Mouse (Mus musculus): Measurements from ENCODE around the gene Etnk2. TPM values are rescaled to one million over a fixed set of nuclear protein-coding genes. Genes with fewer than 3 reads are reported as not detected.
A peak's percentile ranks its signal among the peaks of the same experiment; 100 is the strongest.

The Etnk2 gene
- total RNA-seq, 2 experiments from 2014 or later: 8.1 to 12.1 TPM

DNA sequence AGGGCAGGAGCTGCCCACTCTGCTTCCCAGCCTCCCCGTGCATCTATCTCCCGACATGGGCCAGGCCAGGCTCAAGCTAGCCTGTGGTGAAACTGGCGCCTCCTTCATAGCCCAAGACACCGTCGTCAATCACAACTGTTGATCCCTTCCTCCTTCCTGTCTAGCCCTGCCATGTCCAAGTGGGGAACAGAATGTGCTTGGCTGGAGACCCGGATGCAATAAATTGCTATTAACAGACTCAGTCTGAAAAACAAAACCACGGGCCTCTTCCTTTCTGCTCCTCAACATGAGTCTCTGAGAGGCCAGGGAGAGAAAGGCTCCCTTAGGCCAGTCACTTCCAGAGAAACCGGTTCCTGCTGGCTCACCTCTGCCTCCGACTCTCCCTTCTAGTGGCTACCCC lies 49.6 kb downstream of the Etnk2 start:
- DNase-seq (ENCODE audit: low spot score in 2 of 2): no peak

DNA sequence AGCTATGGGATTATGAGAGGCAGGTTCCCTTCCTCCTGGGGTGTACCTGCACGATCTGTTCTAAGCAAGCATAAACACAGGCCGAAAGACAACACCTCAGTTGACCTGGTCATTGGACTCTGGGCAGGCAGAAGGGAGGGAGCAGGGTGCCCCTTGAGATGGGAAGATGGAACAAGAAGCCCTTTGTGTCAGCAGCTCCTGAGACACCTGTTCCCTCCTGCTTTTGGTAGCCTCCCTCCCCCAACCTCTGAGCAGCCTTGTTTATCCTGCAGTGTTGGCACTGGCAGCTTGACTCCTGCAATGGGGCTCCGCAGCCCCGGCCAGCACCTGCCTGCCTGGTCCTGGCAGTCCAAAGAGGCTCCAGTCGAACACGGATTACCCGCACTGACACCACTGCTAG lies 51.7 kb downstream of the Etnk2 start:
- DNase-seq (ENCODE audit: low spot score in 2 of 2): no peak

- no peak for DNase-seq (ENCODE audit: low spot score in 2 of 2)
These were observed 52.1 kb downstream of the Etnk2 start for GRCm38 (mm10) chr1:133415505-133415904.

- DNase-seq (ENCODE audit: low spot score in 2 of 2): no peak
These were observed 53.1 kb downstream of the Etnk2 start for GRCm38 (mm10) chr1:133416472-133416871.

- no peak for DNase-seq (ENCODE audit: low spot score in 2 of 2)
These were observed 53.7 kb downstream of the Etnk2 start for GRCm38 (mm10) chr1:133417113-133417512.

- no peak for DNase-seq (ENCODE audit: low spot score in 2 of 2)
These were observed 54.2 kb downstream of the Etnk2 start for GRCm38 (mm10) chr1:133417539-133417938.

DNA sequence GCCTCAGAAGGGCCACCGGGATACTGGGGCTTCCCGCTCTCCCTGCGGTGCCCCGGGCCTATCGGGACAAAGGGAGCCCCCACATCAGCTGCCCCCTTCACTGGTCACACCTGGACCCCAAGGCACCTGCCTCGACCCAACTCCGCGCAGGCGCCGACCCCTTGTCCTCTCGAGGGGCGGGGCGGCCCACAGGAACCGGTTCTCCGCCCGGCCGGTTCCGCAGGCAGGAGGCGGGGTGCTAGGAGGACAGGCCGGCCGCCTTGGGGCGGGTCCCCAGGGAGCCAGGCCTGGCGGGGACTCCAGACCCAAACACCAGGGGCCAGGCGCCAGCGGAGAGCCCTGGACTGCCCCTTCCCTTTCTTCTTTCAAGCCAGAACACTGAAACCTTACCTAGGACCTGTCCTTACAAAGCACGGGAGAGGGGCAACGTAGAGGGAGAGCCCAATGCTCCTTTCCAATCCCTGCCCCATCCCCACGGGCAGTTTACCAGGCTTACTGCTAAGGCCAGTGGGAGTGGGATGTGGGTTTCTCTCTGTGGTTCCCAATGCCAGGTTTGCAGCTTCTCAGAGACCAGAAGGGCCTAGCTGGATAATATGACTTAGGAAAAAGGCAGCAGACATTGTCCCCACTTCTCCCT lies 54.9 kb downstream of the Etnk2 start:
- peak; percentile 58 to 72 for DNase-seq (ENCODE audit: low spot score in 2 of 2)

GRCm38 (mm10) chr1:133419178-133419834 lies 55.9 kb downstream of the Etnk2 start:
- no peak for DNase-seq (ENCODE audit: low spot score in 2 of 2)

DNA sequence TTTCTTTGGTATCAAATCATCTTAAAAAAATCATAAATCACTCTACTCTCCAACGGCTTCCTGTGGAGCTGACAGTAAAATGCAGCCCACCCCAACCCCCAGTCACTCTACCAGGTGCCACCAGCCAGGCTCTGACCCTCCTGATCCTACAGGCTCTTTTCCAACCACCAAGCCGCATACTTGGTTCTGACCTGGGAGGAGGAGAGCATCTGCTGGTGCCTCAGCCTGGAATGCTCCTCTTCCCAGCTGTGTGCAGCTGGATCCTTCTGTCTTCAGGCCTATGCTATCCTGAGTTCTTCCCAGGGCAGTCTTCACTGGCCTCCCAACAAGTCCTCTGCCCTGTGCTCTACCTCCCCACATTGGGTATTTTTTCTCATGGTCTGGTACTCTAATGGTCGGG lies 57.1 kb downstream of the Etnk2 start:
- DNase-seq (ENCODE audit: low spot score in 2 of 2): no peak

DNA sequence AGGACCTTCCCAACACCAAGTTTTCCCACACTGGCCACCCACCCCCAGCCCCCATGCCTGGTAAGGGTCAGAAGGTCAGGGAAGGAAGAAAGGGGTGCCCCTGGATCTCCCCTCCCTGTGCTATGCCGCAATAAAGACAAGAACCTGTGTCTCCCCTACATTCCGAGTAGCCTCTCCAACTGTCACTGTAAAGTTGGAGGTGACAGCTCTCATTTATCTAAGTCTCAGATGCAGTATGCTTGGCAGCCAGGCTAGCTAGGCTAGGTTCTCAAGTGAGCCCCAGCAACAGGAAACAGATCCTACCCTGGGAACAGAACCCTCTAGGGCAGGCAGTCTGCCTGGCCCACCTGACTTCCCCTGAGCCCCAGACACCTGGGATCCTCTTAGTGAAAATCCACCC lies 57.7 kb downstream of the Etnk2 start:
- no peak for DNase-seq (ENCODE audit: low spot score in 2 of 2)

GRCm38 (mm10) chr1:133421975-133422570 lies 58.7 kb downstream of the Etnk2 start:
- DNase-seq (ENCODE audit: low spot score in 2 of 2): no peak

DNA sequence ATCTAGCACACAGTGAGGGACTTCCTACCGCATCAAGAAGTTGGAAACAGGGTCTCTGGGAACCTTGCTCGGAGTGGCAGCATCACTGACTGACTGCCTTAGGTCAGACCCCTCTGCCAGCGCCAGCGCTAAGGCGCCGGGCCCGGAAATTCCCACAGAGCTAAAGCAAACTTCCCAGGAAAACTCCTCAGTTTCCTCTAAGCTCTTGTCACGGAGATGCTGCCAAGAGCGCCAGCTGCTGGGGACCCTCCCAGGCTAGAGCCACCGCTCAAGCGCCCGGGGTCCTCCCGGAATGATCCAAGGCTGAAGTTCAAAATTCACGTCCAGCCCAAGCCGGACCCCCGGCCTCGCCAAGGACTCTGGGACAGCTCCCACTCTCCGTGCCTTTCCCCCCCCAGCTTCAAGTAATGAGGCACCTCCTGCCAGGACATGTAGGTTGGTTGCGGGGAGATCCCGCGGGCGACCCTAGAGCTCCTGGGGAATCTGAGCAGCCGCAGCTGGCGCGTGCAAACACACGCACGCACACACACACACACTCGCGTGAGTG lies 59.3 kb downstream of the Etnk2 start:
- no peak for DNase-seq (ENCODE audit: low spot score in 2 of 2)

- DNase-seq (ENCODE audit: low spot score in 2 of 2): no peak
These were observed 59.8 kb downstream of the Etnk2 start for GRCm38 (mm10) chr1:133423166-133423542.

DNA sequence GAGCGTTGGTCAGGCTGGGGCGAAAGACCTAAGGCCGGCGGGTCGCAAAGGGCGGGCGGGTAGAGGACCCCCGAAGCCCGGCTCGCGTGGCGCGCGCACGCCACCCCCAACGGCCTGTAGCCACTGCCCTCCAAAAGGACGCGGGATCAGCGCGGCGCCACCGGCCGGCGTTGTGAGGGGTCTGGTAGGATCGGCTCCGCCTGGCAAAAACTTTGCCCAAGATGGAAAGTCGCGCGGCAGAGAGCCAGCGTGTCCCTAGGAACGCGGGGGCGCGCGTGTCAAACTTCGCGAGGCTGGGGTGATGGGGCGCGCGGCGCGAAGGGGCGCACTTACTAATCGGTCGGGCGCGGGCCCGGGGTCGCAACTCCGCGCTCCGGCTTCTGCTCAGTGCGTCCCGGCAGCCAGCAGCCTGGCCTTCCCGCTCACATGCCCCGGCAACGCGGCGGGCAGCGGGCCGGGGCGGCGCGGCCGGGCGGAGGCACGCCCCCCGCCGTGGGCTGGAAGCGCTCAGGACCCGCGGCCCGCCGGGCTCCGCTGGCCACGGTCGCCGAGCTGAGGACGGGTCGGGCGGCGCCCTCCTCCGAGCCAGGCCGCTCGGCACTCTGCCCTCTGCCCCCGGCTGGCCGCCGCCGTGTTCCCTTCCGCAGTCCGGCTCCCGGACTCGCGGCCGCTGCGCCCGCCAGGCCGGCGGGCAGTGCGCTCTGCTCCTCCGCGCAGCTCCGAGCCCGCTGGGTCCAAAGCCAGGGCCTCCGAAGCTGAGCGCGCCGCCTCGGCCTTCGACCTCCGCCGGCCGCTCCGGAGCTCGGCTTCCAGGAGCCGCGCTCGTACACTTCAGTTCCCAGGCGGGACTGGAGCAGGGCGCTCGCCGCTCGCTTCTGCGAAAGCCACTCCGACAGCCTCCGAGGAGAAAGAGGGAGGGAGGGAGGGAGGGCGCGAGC lies 60.4 kb downstream of the Etnk2 start, which contains the start of gene Sox13:
Gene Sox13 (minus strand): TSS at position 835 of the 938 bp plus-strand sequence.
- DNase-seq (ENCODE audit: low spot score in 2 of 2): peak in 1 of 2 experiments; percentile 44

DNA sequence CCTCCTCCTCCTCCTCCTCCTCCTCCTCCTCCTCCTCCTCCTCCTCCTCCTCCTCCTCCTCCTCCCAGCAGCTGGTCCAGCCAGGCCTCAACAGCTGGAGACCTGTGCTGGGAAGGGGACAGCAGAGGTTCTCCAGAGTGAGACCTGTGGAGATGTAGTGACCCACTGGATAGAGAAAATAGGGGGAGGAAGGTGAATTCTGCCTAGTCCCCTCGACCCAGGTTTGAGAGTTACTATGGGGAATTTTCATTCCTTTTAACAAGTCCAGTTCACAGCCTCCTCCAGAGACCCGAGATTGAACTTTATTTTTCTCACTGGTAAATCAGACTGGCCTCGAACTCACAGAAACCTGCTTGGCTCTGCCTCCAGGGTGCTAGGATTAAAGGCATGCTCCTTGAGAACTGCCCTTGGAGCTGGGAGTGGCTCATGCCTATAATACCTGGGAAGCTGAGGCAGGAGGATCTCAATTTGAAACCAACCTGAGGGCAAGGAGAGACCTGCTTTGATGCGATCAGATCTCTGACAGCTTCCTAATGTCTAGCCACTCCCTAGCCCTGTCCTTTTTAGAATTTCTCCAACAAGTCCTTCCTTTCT lies 61.3 kb downstream of the Etnk2 start:
- DNase-seq (ENCODE audit: low spot score in 2 of 2): no peak

Other genes with a start within 250 kb of the Etnk2 start
- gene Ppp1r15b, start 232.4 kb upstream of the Etnk2 start, total RNA-seq (2021): 10 to 100 TPM; 71.6 to 75.0 TPM
- 10 to 100 TPM; 22.2 to 32.7 TPM for gene Plekha6, start 199.4 kb upstream of the Etnk2 start, total RNA-seq (2021)
- gene Golt1a, start 53.8 kb upstream of the Etnk2 start, total RNA-seq (2021): 1 to 10 TPM in 1 of 2 experiments, under 1 TPM in 1; 0.76 to 2.0 TPM
- not detected for gene Kiss1, start 41.7 kb upstream of the Etnk2 start, total RNA-seq (2021)
- gene Ren1, start 13.1 kb upstream of the Etnk2 start, total RNA-seq (2021): 10 to 100 TPM in 1 of 2 experiments, 1 to 10 TPM in 1; 2.0 to 17.3 TPM
- gene Sox13, start 60.8 kb downstream of the Etnk2 start, total RNA-seq (2021): 10 to 100 TPM; 26.0 to 35.2 TPM
- gene Snrpe, start 246.7 kb downstream of the Etnk2 start, total RNA-seq (2021): 100 to 1,000 TPM; 183 to 190 TPM

Measured in adrenal gland, postnatal 4 days (tissue).